Mouse (Mus musculus): ENCODE measurements around the gene Gm20696.

The Gm20696 gene

GRCm38 (mm10) chr6:99519806-99520675, 146.6 kb downstream of the Gm20696 start:
- peak; percentile 24 for DNase-seq (ENCODE audit: low spot score)

- no peak for DNase-seq (ENCODE audit: low spot score)
These were observed 147.5 kb downstream of the Gm20696 start for GRCm38 (mm10) chr6:99519052-99519451.

- DNase-seq (ENCODE audit: low spot score): no peak
These were observed 150.9 kb downstream of the Gm20696 start for GRCm38 (mm10) chr6:99515667-99516199.

GRCm38 (mm10) chr6:99511862-99512261, 154.7 kb downstream of the Gm20696 start:
- no peak for DNase-seq (ENCODE audit: low spot score)

- DNase-seq (ENCODE audit: low spot score): no peak
These were observed 157.4 kb downstream of the Gm20696 start for GRCm38 (mm10) chr6:99509189-99509592.

- DNase-seq (ENCODE audit: low spot score): no peak
These were observed 159.8 kb downstream of the Gm20696 start for GRCm38 (mm10) chr6:99506816-99507215.

GRCm38 (mm10) chr6:99503741-99504140, 162.9 kb downstream of the Gm20696 start:
- no peak for DNase-seq (ENCODE audit: low spot score)

GRCm38 (mm10) chr6:99502727-99503126, 163.9 kb downstream of the Gm20696 start:
- no peak for DNase-seq (ENCODE audit: low spot score)

GRCm38 (mm10) chr6:99502314-99502713, 164.3 kb downstream of the Gm20696 start:
- no peak for DNase-seq (ENCODE audit: low spot score)

- no peak for DNase-seq (ENCODE audit: low spot score)
These were observed 165.9 kb downstream of the Gm20696 start for GRCm38 (mm10) chr6:99500570-99501270.

- DNase-seq (ENCODE audit: low spot score): no peak
These were observed 168.5 kb downstream of the Gm20696 start for GRCm38 (mm10) chr6:99498082-99498481.

GRCm38 (mm10) chr6:99496114-99496513, 170.5 kb downstream of the Gm20696 start:
- no peak for DNase-seq (ENCODE audit: low spot score)

GRCm38 (mm10) chr6:99492937-99493336, 173.7 kb downstream of the Gm20696 start:
- no peak for DNase-seq (ENCODE audit: low spot score)

GRCm38 (mm10) chr6:99491979-99492544, 174.5 kb downstream of the Gm20696 start:
- DNase-seq (ENCODE audit: low spot score): no peak

- no peak for DNase-seq (ENCODE audit: low spot score)
These were observed 175.5 kb downstream of the Gm20696 start for GRCm38 (mm10) chr6:99491146-99491545.

GRCm38 (mm10) chr6:99489900-99490648, 176.5 kb downstream of the Gm20696 start:
- no peak for DNase-seq (ENCODE audit: low spot score)

GRCm38 (mm10) chr6:99489423-99489822, 177.2 kb downstream of the Gm20696 start:
- DNase-seq (ENCODE audit: low spot score): peak; percentile 43

- DNase-seq (ENCODE audit: low spot score): no peak
These were observed 180.5 kb downstream of the Gm20696 start for GRCm38 (mm10) chr6:99485884-99486640.

GRCm38 (mm10) chr6:99485217-99485883, 181.2 kb downstream of the Gm20696 start:
- peak; percentile 72 for DNase-seq (ENCODE audit: low spot score)

GRCm38 (mm10) chr6:99484884-99485216, 181.7 kb downstream of the Gm20696 start:
- no peak for DNase-seq (ENCODE audit: low spot score)

Measured in lung, postnatal 25 days (tissue).